Mouse (Mus musculus) cortical plate, adult 2 months (tissue): ENCODE data around the gene Gm37240.

Experiments
- CTCF ChIP-seq: fragments of 200-500 bp; IDR thresholded peaks from 2 replicates; pipeline ENCODE4 v1.5.1; 2011; ENCODE audit warnings: mild to moderate bottlenecking, control low read depth, low read length; ENCODE audit not compliant: insufficient read depth; ENCODE audit errors: extremely low read depth
- POLR2A ChIP-seq: fragments of 200-500 bp; IDR thresholded peaks from 2 replicates; pipeline ENCODE4 v1.6.1; 2011; ENCODE audit warnings: mild to moderate bottlenecking, low read length, control low read depth; ENCODE audit not compliant: insufficient read depth; ENCODE audit errors: extremely low read depth

DNA sequence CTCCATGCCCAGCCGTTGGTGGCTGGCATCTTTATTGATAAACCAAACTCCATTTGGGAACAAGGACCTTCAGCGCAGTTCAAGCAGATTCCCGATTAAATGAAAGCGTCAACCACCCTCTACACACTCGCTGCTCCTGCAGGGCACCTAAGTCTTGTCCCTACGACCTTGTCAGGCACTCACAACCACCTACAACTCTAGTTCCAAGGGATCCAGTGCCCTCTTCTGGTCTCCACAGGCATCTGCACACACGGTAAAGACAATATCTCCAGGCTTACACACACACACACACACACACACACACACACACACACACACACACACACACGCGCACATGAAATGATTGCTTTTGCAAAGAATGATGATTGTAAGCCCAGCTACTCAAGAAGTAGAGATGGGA lies 1255.7 kb downstream of the Gm37240 start:
- TF ChIP-seq POLR2A (no peak), CTCF (no peak)
